Mouse (Mus musculus): Measurements from ENCODE around the gene Plpp4.

DNA sequence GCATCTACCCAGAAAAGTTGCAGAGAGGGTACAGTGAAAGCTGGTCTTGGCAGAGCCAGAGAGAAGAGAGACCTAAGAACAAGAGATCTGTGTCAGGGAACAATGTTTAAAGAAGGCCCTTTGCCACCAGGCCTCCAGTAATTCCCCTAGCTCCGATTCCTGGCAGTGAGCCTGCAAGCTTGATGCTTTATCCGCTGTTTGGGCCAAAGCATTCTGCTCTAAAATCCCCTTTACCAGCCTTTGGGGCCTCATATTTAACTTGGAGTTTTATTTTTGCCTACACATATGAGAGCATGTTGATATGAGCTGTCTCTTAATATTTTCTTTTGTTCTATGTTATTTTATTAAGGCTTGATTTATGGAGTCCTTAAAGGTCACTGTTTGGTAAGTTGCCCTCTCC, 57.1 kb downstream of the Plpp4 start:
- TF ChIP-seq MXI1 (IDR thresholded peaks at IDR 0.05; ENCODE audit: low read depth, low read length) (no peak), POLR2A (IDR thresholded peaks at IDR 0.05; ENCODE audit: low read depth, low read length) (no peak), CTCF (conservative IDR thresholded peaks at IDR 0.05 in 1 of 2, IDR thresholded peaks at IDR 0.05 in 1 of 2; ENCODE audit: low read depth in 2 of 2, low read length in 2 of 2) (no peak), MAFK (IDR thresholded peaks at IDR 0.05; ENCODE audit: insufficient replicate concordance, low read length) (no peak), ZNF384 (IDR thresholded peaks at IDR 0.05; ENCODE audit: low read depth, low read length) (no peak), MAX (IDR thresholded peaks at IDR 0.05; ENCODE audit: low read length) (no peak), USF1 (IDR thresholded peaks at IDR 0.05; ENCODE audit: low read depth, low read length) (no peak), NELFE (IDR thresholded peaks at IDR 0.05; ENCODE audit: low read depth, low read length) (no peak), ELF1 (IDR thresholded peaks at IDR 0.05; ENCODE audit: low read depth, low read length) (no peak), SMC3 (IDR thresholded peaks at IDR 0.05; ENCODE audit: low read depth, low read length) (no peak), JUND (conservative IDR thresholded peaks at IDR 0.05; ENCODE audit: low read depth, low read length) (no peak), SIN3A (IDR thresholded peaks at IDR 0.05; ENCODE audit: low read length) (no peak), MYC (IDR thresholded peaks at IDR 0.05; ENCODE audit: low read depth, low read length) (no peak)
